Mouse (Mus musculus) megakaryocyte progenitor cell, adult 5-6 weeks (primary cell): Measurements from ENCODE around the gene Krtap4-7. TPM values are rescaled to one million over a fixed set of nuclear protein-coding genes. Genes with fewer than 3 reads are reported as not detected.
"Not testable (repeated sequence)": the region's sequence is repeated elsewhere in the genome, so short reads cannot be mapped to it uniquely, and the experiment has no call there.

Source experiments
- ATAC-seq: replicated peaks from 2 replicates; pipeline ENCODE4 v1.8.0; 2016; ENCODE audit warnings: mild to moderate bottlenecking, moderate TSS enrichment, inconsistent platforms; ENCODE audit not compliant: poor library complexity
- total RNA-seq, 2 experiments: library from RNA; stranded (forward) in 1 of 2; stranded (reverse) in 1 of 2; fragments of 157-497, 149-512 nt in 1 of 2; fragments of 200-1000 nt in 1 of 2; gene quantifications; 2 replicates each; pipeline versions ENCODE4 v1.2.3 to v1.2.4; 2015 to 2017

Krtap4-7 gene
- total RNA-seq, 2 experiments from 2014 or later, result not detected

DNA sequence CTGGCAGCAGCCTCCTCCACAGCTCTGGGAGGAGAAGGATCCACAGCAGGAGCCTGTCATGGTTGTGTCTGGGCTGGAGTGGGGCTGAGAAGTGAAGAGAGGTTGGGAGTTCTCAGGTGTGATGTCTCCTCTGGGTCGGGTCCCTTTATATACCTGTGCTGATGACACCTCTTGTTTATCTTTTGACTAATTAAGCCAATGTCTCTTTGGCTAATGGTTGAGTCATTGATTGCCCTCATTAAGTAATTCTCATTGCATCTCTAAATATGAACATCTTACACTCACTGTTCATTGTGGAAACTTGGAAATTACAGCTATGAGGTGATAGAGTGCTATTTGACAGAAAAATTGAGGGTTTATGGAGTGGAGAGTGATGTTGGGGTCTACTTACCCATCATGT lies 40.7 kb downstream of the Krtap4-7 start, which contains the start of gene Gm11938:
Gene Gm11938, minus strand, starts transcription at position 101 of the 400 bp plus-strand sequence.
- ATAC-seq, result not testable (repeated sequence)

DNA sequence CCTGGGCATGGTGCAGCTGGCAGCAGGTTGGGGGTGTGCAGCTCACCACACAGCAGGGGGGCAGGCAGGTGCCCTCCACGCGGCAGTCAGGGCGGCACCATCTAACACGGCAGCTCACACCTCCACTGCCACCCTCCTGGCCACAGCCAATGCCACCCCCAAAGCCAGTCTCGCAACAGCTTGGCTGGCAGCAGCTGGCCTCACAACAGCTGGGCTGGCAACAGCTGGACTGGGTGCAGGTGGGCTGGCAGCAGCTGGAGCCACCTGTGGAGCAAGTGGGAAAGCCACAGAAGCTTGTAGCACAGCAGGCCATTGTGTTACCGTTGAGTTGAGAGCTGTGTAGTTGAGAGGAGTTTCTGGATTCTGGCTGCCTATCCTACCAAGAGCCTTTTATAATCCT lies 46.1 kb downstream of the Krtap4-7 start, which contains the start of gene Krtap9-3:
Gene Krtap9-3, minus strand, starts transcription at position 364 of the 400 bp plus-strand sequence.
- ATAC-seq, result not testable (repeated sequence)

Other genes with a start within 250 kb of the Krtap4-7 start
Only the 30 nearest of the 38 such genes appear.
- gene Krt23, start 151.0 kb downstream of the Krtap4-7 start, total RNA-seq (2015), result not detected in 2 replicates
- not detected in 2 replicates for gene Krt23, start 151.0 kb downstream of the Krtap4-7 start, total RNA-seq (2017)
- gene Krt39, start 122.8 kb downstream of the Krtap4-7 start, total RNA-seq (2015), result not detected in 2 replicates
- not detected in 2 replicates for gene Krt39, start 122.8 kb downstream of the Krtap4-7 start, total RNA-seq (2017)
- not detected in 2 replicates for gene Krt40, start 100.9 kb downstream of the Krtap4-7 start, total RNA-seq (2015)
- gene Krt40, start 100.9 kb downstream of the Krtap4-7 start, total RNA-seq (2017), result not detected in 2 replicates
- gene Krtap3-3, start 93.2 kb downstream of the Krtap4-7 start, total RNA-seq (2015), result not detected in 2 replicates
- gene Krtap3-3, start 93.2 kb downstream of the Krtap4-7 start, total RNA-seq (2017), result not detected in 2 replicates
- gene Krtap3-2, start 87.2 kb downstream of the Krtap4-7 start, total RNA-seq (2015), result not detected in 2 replicates
- not detected in 2 replicates for gene Krtap3-2, start 87.2 kb downstream of the Krtap4-7 start, total RNA-seq (2017)
- not detected in 2 replicates for gene Gm11939, start 84.6 kb downstream of the Krtap4-7 start, total RNA-seq (2015)
- gene Gm11939, start 84.6 kb downstream of the Krtap4-7 start, total RNA-seq (2017), result not detected in 2 replicates
- gene Krtap3-1, start 77.5 kb downstream of the Krtap4-7 start, total RNA-seq (2015), result not detected in 2 replicates
- not detected in 2 replicates for gene Krtap3-1, start 77.5 kb downstream of the Krtap4-7 start, total RNA-seq (2017)
- gene Krtap1-5, start 63.1 kb downstream of the Krtap4-7 start, total RNA-seq (2015), result not detected in 2 replicates
- gene Krtap1-5, start 63.1 kb downstream of the Krtap4-7 start, total RNA-seq (2017), result not detected in 2 replicates
- not detected in 2 replicates for gene Krtap1-4, start 60.4 kb downstream of the Krtap4-7 start, total RNA-seq (2015)
- not detected in 2 replicates for gene Krtap1-4, start 60.4 kb downstream of the Krtap4-7 start, total RNA-seq (2017)
- not detected in 2 replicates for gene Krtap1-3, start 52.8 kb downstream of the Krtap4-7 start, total RNA-seq (2015)
- gene Krtap1-3, start 52.8 kb downstream of the Krtap4-7 start, total RNA-seq (2017), result not detected in 2 replicates
- not detected in 2 replicates for gene Krtap9-3, start 46.0 kb downstream of the Krtap4-7 start, total RNA-seq (2015)
- gene Krtap9-3, start 46.0 kb downstream of the Krtap4-7 start, total RNA-seq (2017), result not detected in 2 replicates
- not detected in 2 replicates for gene Gm11938, start 40.8 kb downstream of the Krtap4-7 start, total RNA-seq (2015)
- not detected in 2 replicates for gene Gm11938, start 40.8 kb downstream of the Krtap4-7 start, total RNA-seq (2017)
- gene Gm11937, start 33.9 kb downstream of the Krtap4-7 start, total RNA-seq (2015), result not detected in 2 replicates
- gene Gm11937, start 33.9 kb downstream of the Krtap4-7 start, total RNA-seq (2017), result not detected in 2 replicates
- not detected in 2 replicates for gene Krtap2-4, start 29.2 kb downstream of the Krtap4-7 start, total RNA-seq (2015)
- gene Krtap2-4, start 29.2 kb downstream of the Krtap4-7 start, total RNA-seq (2017), result not detected in 2 replicates
- not detected in 2 replicates for gene Gm11562, start 23.7 kb downstream of the Krtap4-7 start, total RNA-seq (2015)
- gene Gm11562, start 23.7 kb downstream of the Krtap4-7 start, total RNA-seq (2017), result not detected in 2 replicates
- gene Krtap4-1, start 15.9 kb downstream of the Krtap4-7 start, total RNA-seq (2015), result not detected in 2 replicates
- gene Krtap4-1, start 15.9 kb downstream of the Krtap4-7 start, total RNA-seq (2017), result not detected in 2 replicates
- gene Krtap4-2, start 9.0 kb downstream of the Krtap4-7 start, total RNA-seq (2015), result not detected in 2 replicates
- not detected in 2 replicates for gene Krtap4-2, start 9.0 kb downstream of the Krtap4-7 start, total RNA-seq (2017)
- not detected in 2 replicates for gene Gm11555, start 6.1 kb upstream of the Krtap4-7 start, total RNA-seq (2015)
- gene Gm11555, start 6.1 kb upstream of the Krtap4-7 start, total RNA-seq (2017), result not detected in 2 replicates
- gene Gm11563, start 14.9 kb upstream of the Krtap4-7 start, total RNA-seq (2015), result not detected in 2 replicates
- not detected in 2 replicates for gene Gm11563, start 14.9 kb upstream of the Krtap4-7 start, total RNA-seq (2017)
- gene Krtap4-6, start 21.9 kb upstream of the Krtap4-7 start, total RNA-seq (2015), result not detected in 2 replicates
- not detected in 2 replicates for gene Krtap4-6, start 21.9 kb upstream of the Krtap4-7 start, total RNA-seq (2017)
- gene Gm14190, start 46.7 kb upstream of the Krtap4-7 start, total RNA-seq (2015), result not detected in 2 replicates
- not detected in 2 replicates for gene Gm14190, start 46.7 kb upstream of the Krtap4-7 start, total RNA-seq (2017)
- gene Gm14180, start 90.2 kb upstream of the Krtap4-7 start, total RNA-seq (2015), result not detected in 2 replicates
- not detected in 2 replicates for gene Gm14180, start 90.2 kb upstream of the Krtap4-7 start, total RNA-seq (2017)
- gene Gm11595, start 128.8 kb upstream of the Krtap4-7 start, total RNA-seq (2015), result not detected in 2 replicates
- not detected in 2 replicates for gene Gm11595, start 128.8 kb upstream of the Krtap4-7 start, total RNA-seq (2017)
- not detected in 2 replicates for gene Krtap4-8, start 136.6 kb upstream of the Krtap4-7 start, total RNA-seq (2015)
- gene Krtap4-8, start 136.6 kb upstream of the Krtap4-7 start, total RNA-seq (2017), result not detected in 2 replicates
- gene Krtap4-9, start 141.1 kb upstream of the Krtap4-7 start, total RNA-seq (2015), result not detected in 2 replicates
- gene Krtap4-9, start 141.1 kb upstream of the Krtap4-7 start, total RNA-seq (2017), result not detected in 2 replicates
- gene Gm11596, start 149.4 kb upstream of the Krtap4-7 start, total RNA-seq (2015), result not detected in 2 replicates
- gene Gm11596, start 149.4 kb upstream of the Krtap4-7 start, total RNA-seq (2017), result not detected in 2 replicates
- not detected in 2 replicates for gene Gm11569, start 154.8 kb upstream of the Krtap4-7 start, total RNA-seq (2015)
- not detected in 2 replicates for gene Gm11569, start 154.8 kb upstream of the Krtap4-7 start, total RNA-seq (2017)
- gene Gm11554, start 160.4 kb upstream of the Krtap4-7 start, total RNA-seq (2015), result not detected in 2 replicates
- gene Gm11554, start 160.4 kb upstream of the Krtap4-7 start, total RNA-seq (2017), result not detected in 2 replicates
- gene Krtap4-13, start 165.8 kb upstream of the Krtap4-7 start, total RNA-seq (2015), result not detected in 2 replicates
- gene Krtap4-13, start 165.8 kb upstream of the Krtap4-7 start, total RNA-seq (2017), result not detected in 2 replicates
- not detected in 2 replicates for gene Gm11564, start 171.6 kb upstream of the Krtap4-7 start, total RNA-seq (2015)
- not detected in 2 replicates for gene Gm11564, start 171.6 kb upstream of the Krtap4-7 start, total RNA-seq (2017)